Mouse (Mus musculus) telencephalon, adult 2 months (tissue): ENCODE measurements around the gene Cmip.
"Not testable (repeated sequence)": the region's sequence is repeated elsewhere in the genome, so short reads cannot be mapped to it uniquely, and the experiment has no call there.

Experiments
- DNase-seq: peaks from one replicate; pipeline ENCODE4 v3.0.0-alpha.2; 2011; ENCODE audit warnings: low read depth, low spot score

Gene Cmip

DNA sequence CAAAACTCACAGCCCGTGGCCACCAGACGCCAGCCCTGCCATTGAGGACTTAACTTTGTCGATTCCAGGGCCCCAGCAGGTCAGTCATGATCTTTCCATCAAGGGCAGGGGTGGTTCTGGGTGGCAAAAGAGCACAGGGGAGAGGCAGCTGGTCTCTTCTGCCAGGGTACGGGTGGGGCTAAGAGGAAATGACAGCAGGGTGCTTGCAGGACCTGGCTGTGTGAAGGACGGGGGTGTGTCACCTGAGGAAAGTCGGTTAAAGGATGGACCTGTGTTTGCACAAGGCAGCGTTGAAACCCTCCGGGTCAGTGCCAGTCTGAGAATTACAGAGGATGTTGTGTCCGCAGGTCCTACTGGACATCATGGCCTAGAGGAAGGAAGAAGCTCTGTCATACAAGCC, 161.0 kb downstream of the Cmip start:
- no peak for DNase-seq

DNA sequence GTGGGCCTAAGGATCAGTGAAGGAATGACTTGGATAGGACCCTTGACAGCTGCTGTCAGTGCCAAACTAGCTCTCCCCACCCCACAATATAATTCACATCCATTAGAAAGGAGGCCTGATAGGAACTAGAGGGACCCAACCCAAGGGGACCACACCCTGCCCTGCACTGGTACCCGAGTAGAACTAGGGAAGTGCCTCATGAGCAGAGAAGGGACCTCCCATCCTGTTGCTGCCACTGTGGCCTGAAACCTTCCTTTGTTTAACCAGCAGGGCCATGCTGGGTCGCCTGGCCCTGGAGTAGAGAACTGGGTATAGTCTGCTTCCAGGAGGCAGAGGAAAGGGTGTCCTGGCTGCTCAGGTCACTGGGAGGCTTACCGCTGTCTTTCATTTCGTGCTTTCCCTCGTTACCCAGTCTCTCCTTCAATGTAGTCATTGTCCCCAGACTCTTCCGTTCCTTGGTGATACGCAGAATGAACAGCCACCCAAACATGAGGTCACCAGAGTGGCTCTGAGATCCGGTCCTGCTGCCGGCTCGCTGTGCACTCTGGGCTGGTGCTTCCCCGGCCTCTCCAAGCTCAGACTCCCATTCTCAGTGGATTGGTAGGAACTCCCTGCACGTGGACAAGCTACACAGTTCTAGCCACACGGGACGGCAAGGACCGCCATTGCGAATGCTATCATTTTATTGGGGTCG, 164.1 kb downstream of the Cmip start:
- DNase-seq, result no peak

DNA sequence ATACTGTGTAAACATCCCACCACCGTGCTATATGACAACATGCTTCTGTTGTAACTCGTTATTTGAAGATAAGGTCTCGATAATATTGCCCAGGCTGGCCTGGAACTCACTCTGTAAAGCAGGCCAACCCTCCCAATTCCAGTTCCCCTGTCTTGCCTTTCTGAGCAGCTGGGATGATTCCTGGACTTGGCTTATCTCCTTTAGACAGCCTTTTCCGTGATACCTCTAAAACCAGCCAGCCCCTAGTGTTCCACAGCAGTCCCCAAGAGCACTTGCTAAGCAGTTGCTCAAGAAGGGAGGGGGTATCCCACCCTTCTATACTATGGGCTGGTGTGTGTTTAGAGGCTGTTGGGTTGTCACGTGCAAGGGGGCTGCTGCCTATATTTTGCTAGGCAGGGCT, 165.0 kb downstream of the Cmip start:
- no peak for DNase-seq

DNA sequence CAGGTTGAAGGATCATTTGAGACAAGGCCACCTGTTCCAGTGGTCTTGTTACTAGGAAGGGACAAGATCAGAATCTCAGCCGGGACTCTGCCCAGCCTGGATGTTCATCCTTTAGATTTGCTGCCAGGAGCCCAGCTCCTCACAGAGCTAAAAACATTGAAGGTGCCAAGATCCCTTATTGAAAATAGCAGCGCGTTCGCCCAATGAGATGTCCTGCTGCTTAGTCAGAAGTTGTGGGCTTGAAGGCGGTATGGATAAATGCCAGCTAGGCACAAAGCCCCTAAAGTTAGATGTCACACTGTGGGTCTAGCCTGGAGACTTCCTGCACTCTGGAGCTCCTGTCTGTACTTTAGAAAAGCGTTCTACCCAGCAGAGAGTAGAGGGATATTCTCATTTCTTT, 165.5 kb downstream of the Cmip start:
- peak; percentile 77 for DNase-seq

DNA sequence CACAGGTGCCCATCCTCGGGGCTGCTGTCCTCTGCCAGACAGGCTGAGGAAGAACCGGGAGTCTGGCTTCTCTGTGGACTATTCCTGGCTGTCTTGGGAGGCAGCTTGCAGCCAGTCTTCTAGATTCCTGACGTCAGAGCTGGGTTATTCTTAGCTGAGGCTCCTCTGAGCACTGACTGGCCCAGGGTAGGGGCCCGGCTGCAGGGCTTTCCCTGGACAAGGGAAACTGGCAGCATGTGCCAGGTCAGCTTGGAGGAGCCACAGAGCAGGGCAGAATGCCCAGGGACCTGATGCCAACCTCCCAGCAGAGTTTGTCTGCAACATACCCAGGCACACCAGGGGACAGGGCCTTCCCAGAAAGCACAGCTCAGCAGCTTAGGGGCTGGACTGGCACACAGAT, 166.2 kb downstream of the Cmip start:
- peak; percentile 93 for DNase-seq

DNA sequence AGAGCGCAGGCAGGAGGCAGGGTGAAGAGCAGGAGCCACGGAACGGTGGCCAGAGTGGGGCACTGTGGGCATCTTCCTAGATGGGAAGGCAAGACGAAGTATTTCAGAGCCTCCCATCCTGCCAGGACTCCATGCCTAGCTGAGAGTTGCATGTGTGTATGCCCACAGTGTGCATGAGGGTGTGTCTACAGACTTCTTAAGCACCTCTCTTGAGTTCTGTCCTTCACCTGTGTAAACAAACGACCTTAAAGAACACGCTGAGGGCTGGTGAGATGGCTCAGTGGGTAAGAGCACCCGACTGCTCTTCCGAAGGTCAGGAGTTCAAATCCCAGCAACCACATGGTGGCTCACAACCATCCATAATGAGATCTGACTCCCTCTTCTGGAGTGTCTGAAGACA, 171.0 kb downstream of the Cmip start:
- DNase-seq, result not testable (repeated sequence)

DNA sequence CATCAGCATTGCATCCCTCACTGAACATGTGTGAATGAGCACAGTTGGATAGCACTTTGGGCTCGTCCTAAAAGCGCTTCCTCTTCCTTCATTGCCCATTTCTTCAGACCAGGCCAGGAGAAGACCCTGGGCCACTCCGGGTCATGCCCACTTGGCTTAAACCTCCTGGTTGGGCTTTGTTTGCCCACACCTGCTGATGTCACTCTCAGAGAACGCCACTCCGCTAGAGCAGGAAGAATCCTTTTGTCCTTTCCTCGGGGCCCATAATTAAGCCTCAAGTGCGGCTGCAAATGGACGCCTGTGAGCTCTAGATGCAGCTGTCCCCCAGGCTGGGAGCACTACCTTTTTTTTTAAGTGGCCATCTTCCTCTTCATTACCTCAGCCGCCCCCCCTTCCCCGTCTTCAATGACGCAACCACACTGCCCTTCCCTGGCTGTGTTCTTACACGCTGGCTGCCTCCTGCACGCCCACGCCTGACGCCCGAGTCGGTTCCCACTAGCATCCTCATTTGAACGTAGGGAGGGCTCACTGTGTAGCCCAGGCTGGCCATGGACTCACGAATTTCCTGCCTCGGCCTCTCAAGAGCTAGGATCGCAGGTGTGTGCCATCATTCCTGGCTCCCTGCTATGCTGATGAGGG, 171.8 kb downstream of the Cmip start:
- no peak for DNase-seq

DNA sequence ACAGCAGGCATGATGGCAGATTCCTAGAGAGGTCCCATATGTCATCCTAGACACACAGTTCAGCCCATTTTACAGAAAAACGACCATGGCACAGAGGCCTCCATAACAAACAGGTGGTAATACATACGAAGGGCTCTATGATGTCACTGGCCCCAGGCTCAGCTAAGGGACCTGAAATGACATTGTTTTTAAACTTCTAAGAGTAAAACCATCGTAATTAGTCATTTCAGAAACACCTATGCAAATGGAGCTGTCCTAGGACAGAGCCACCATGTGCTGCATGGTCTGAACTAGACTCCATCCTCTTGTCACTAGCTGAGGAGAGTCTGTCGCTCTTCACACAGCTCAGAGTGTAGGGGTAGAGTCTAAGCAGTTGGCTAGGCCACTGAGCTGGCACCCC, 173.8 kb downstream of the Cmip start:
- DNase-seq, result no peak

DNA sequence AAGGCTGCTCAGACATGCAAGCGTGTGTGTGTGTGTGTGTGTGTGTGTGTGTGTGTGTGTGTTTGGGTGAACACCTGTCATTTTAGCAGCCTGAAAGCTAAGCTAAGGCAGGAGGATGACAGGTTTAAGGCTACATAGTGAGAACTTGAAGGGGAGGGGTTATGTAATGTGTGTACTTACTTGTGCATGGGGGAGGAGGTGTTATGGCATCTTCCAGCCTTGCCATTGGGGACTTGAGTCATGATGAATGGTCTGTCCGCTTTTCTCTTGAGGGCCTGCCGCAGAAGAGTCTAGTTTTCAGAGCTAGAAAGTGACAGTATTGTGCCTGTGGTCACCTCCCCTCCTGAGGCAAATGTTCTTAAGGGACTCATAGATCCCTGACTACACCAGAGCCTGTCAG, 174.7 kb downstream of the Cmip start:
- DNase-seq, result no peak

DNA sequence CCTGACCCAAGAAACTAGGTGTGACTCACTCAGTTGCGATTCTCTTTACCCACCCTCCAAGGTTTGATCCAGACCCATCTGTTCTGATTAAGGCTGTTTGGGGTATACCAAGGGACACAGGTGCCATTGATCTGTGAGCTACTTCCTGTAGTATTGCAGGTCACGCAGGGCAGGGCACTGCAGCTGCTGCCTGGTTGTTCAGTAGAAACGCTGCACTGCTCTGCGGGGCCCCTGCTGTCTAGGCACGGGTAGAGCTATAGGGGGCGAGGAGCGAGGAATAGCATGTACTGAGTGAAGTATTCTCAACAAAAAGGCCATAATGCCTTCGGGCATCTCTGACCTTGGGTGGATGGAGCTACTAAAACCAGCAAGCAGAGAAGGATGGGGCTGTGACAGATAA, 175.2 kb downstream of the Cmip start:
- DNase-seq, result no peak

DNA sequence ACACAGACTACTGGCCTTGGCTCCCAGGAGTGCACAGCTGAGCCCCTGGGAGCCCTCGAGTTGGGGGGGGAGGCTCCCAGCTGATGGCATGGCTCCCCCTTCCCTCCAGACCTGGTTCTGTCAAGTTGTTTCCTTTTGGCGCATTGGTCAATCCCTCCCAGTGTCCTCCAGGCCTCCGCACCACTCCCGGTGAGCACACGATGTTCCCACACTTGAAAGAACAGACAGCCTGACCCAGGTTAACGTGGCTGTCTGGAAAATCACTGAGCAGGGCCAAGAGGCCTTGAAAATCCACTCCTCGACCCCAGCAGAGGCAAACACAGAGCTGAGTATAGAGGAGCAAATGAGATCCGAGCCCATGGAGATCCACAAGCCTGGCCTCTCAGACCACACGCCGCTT, 177.1 kb downstream of the Cmip start:
- no peak for DNase-seq

DNA sequence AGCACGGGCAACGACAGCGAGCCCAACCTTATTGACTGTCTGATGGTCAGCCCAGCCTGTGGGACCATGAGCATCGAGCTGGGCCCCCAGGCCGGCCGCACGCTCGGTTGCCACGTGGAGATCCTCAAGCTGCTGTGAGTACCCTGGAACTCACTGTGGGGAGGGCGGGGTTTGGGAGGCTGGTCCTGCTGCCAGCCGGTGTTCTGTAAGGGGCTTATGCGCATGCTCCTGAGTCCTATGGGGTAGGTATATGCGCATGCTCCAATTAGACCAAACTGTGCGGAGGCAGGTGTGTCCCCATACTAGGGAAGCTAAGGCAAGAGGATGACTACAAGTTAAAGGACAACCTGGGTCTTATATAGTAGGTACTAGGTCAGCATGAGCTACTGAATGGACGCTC, 179.9 kb downstream of the Cmip start:
- no peak for DNase-seq

DNA sequence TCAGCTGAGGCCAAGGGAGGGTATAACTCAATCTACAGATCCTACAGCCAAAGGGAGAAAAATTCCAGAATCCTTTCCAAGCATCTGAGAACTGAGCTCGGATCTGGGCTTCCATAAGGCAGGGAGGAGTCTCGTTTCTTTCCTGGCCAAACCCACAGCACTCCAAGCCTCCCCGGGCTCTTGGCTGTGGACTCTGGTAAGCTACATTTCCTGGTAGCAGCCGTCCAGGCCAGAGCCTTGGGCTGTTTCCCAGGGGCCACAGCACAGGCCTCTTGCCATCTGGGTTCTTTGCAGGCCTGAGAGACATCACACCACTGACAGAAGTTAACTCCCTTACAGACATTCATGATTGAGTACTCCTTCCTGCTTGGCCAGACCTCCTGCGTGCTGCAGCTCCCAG, 180.8 kb downstream of the Cmip start:
- DNase-seq, result no peak

DNA sequence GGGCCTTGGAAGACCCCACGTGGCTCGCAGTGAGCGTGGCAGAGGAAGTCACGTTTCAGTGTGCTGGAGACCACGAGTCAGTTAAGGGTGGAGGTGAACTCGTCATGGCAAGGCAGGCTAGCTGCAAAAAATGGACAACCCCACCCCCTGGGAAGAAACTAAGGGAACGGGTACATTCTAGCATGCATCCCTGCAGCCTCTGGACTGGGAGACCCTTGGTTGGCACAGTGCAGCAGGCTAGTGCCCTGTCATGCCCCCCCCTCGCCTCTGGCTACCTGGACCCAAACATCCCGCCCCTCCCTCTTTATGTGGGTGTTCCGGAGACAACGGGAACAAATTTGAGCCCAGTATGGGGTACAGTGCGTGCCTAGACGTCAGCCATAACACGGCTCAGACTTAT, 183.5 kb downstream of the Cmip start:
- no peak for DNase-seq

DNA sequence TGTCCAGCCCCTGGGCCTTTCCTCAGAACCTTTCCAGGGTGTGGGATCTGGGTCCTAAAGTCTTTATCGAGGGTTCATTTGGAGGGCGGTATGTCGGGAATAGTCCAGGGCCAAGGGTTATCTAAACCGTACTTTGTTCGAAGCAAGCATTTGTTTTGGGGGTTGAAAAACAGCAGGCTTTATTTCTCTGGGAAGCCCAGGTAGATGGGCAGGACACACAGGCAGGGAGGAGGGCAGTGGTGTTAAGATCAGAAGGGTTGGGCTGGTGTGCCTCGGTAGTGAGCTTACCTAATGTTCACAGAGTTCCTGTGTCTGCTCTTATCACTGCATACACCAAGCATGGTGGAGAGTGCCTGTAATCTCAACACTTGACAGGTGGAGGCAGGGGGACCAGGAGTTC, 183.9 kb downstream of the Cmip start:
- no peak for DNase-seq

DNA sequence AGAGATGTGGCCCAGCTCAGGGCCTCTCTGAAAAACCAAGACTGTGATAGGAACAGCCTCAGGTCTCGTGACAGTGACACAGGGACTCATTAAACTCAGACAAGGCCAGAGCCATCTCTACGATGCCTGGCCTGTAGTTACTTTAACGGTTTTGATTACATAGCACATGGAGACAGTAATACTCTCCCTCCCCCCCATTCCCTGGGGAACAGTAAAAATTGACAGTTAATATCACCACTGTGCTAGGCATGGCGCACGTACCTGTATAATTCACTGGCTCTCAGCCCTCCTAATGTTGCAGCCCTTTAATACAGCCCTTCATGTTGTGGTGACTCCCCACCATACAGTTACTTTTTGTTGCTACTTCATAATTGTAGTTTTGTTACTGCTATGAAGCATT, 188.6 kb downstream of the Cmip start:
- no peak for DNase-seq

DNA sequence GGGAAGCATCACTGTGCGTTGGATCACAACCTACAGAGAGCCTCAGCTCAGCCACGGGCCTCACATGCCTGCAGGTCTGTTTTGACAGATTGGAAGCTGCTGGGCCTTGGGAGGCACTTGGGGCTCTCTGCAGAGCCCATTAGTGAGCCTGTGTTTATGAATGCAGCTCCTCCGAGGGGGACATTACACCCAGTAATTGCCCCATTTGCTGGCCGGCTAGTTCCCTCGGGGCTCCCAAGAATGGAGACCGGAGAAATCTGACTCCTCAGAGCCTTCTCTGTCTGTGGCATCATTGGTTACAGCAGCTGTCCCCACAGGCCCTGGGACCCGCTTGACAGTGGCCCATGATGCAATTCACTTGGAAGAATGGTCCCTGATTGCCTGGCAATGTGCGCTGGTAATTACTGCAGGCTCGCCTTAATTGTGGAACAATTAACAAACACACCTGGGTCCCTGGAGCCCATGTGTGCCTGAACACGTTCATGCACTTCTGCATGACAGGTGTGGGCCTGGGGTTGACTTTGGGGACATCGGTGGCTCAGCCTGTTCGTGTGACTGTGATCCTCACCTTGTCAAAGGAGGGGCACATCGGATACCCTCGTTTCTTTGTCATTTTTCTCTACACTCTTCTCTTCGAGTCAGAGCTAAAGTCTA, 189.6 kb downstream of the Cmip start:
- DNase-seq, result no peak

DNA sequence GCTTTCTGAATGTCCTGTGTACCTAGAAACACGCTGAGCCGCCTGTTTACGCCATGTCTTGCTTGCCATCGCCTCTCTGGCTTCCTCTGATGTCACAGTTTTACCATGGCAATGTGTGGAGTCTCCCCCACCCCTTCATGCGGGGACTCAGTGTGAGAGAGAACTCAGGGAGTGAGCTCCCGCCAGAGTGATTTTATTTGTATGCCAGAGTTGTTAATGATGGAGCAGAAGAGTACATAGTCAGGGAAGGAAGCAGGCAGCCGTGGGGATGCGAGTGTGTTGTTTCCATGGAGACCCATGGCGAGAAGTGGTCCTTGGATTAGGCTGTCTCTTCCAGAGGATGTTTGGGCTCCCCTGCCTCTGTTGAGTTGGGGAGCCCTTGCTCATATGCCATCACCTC, 194.2 kb downstream of the Cmip start:
- peak; percentile 71 for DNase-seq

DNA sequence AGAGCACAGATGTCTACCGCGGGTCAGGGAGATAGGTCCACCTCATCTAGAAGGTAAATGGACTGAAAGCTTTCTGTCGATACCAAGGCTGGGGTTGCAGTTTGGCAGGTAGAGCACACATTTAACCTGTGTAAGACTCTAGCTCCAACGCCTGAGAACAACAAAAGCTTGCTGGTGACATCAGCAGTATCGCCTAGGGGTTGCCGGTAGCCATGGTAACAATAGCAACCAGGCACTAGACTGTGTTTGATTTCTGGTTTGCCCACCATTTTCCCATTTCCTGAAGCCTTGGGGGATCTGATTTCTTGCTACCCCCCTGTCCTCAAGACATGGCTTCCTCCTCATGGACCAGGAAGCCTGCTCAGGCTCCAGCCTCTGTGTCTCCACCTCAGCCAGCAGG, 197.1 kb downstream of the Cmip start:
- DNase-seq, result no peak

DNA sequence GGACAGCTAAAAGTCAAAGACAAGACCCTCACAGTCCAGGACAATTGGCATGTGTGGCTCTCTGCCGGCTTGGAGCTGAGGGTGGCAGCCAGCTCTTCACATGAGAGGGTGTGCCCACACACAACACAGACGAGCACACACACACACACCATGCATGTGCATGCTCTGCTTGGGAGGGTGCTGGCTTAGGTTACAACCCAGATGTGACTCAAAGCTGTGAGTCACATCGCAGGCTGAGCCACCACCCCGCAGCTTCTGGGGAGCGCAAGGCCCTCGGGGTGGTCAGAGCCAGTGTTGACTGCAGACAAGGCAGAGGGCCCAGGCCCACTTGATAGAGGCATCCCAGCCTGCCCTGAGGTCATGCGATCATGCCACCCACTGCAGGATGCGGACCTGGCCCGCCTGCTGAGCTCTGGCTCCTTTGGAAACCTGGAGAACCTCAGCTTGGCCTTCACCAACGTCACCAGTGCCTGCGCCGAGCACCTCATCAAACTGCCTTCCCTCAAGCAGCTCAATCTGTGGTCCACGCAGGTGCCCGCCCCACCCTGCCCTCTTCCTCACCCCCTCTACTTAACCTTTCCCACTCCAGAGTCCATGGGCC, 197.8 kb downstream of the Cmip start:
- DNase-seq, result no peak

DNA sequence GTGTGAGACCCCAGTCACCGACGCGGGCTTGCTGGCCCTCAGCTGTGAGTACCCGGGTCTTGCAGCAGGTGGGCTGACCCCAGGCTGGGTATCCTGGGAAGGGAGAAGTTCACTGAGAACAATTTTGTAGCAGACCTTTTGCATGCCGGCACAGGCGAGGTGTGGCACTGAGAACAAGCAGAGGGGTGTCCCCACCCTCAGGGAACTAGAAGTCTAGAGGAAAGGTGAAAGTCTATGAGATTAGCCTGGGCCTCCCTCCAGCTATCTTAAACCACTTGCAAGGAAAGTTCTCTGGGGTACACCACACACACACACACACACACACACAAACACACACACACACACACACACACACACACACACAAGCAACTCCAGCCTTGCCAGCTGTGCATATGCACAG, 198.8 kb downstream of the Cmip start:
- DNase-seq, result no peak

DNA sequence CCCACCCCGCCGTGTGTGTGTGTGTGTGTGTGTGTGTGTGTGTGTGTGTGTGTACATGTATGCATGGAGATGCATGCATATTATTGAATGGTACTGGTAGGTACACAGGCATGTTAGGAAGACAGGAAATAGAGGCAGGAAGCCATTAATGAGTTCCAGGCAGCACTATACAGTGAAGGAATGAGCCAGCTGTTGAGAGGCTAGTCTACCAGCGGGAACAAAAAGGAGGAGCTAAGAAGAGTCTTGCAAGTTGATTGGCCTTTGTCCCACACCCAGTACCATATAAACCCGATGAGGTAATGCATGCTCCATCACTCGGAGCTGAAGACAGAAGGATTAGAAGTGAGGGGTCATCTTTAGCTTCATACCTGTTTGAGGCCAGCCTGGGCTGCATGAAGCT, 201.6 kb downstream of the Cmip start:
- DNase-seq, result no peak

DNA sequence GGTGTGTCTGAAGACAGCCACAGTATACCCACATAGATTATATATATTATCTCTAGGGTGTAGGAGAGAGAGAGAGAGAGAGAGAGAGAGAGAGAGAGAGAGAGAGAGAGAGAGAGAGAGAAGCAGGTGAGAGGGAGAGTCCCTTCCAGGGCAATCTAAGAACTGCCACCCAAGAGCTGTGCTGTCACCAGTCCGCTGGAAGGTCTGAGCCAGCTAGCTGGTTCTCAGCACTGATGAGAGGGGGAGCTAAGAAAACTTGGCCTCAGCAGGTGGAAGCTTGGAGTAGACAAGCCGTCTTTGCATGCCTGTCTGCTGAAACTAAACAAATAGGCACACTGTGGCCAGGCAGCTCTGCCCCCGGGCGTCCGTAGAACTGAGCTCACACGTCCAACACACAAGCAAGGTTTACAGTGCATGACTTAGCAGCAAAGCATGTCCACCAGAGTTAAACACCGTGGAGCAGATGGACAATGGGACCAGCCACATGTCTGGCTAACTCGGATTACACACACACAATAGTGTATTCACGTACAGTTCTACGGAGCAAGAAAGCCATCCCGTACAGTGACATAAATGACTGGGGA, 205.9 kb downstream of the Cmip start:
- no peak for DNase-seq
